Mouse (Mus musculus) neural tube, embryonic 13.5 days (tissue): ENCODE results near the gene Cd47. TPM values are rescaled to one million over a fixed set of nuclear protein-coding genes. Genes with fewer than 3 reads are reported as not detected.
A peak's percentile ranks its signal among the peaks of the same experiment; 100 is the strongest.

Source experiments
- ATAC-seq: fragments of 200-750 bp; cut with Nextera tagmentation; 2 replicates; pipeline ENCODE4 v1.8.0; 2017; ENCODE audit warnings: low read depth, mild to moderate bottlenecking, moderate TSS enrichment, moderate library complexity
- H3K27ac ChIP-seq: fragments of 300-500 bp; sonication (generic); replicated peaks from 2 replicates; pipeline ENCODE4 v1.5.1; 2015; ENCODE audit warnings: moderate library complexity, mild to moderate bottlenecking, inconsistent platforms
- H3K27me3 ChIP-seq: fragments of 300-500 bp; sonication (generic); 2 replicates; pipeline ENCODE4 v1.6.1; 2015; ENCODE audit warnings: mild to moderate bottlenecking, inconsistent platforms
- H3K36me3 ChIP-seq: fragments of 300-500 bp; sonication (generic); 2 replicates; pipeline ENCODE4 v1.6.1; 2015; ENCODE audit warnings: mild to moderate bottlenecking, inconsistent platforms
- H3K4me1 ChIP-seq: fragments of 300-500 bp; sonication (generic); replicated peaks from 2 replicates; pipeline ENCODE4 v1.6.1; 2015; ENCODE audit warnings: inconsistent platforms
- H3K4me2 ChIP-seq: fragments of 300-500 bp; sonication (generic); 2 replicates; pipeline ENCODE4 v1.6.1; 2015; ENCODE audit warnings: inconsistent platforms, mild to moderate bottlenecking, moderate library complexity
- H3K4me3 ChIP-seq: fragments of 300-500 bp; sonication (generic); 2 replicates; pipeline ENCODE4 v1.5.1; 2015; ENCODE audit warnings: mild to moderate bottlenecking, inconsistent platforms
- H3K9ac ChIP-seq: fragments of 300-500 bp; sonication (generic); 2 replicates; pipeline ENCODE4 v1.6.1; 2015; ENCODE audit warnings: moderate library complexity, mild to moderate bottlenecking, inconsistent platforms
- H3K9me3 ChIP-seq: fragments of 300-500 bp; sonication (generic); 2 replicates; pipeline ENCODE4 v1.6.1; 2016; ENCODE audit warnings: inconsistent platforms
- WGBS: fragments of 180-500 bp; shearing (Covaris S2); methylation state at CpG from one replicate; pipeline ENCODE4 v1.1.7; 2015; 5-methylcytosine and 5-hydroxymethylcytosine counted together
- polyA plus RNA-seq: library from polyadenylated mRNA; unstranded; fragments of >200 nt; fragmentation: Nextera tagmentation; extraction: Ambion mirVana; gene quantifications from 2 replicates; pipeline ENCODE4 v1.2.1, GENCODE M21; 2015

Gene Cd47
- polyA plus RNA-seq, 1 experiment from 2014 or later = 106 TPM

GRCm38 (mm10) chr16:49906940-49907339 lies 106.6 kb downstream of the Cd47 start:
- no peak overlapping the region for H3K27ac ChIP-seq
- no peak overlapping the region for H3K4me3 ChIP-seq
- no peak for ATAC-seq
- peaks cover 6% of the 10 kb centered on the region; the same call in 1 of the 2 replicates for H3K36me3 ChIP-seq
- no peaks in the 10 kb centered on the region for H3K27me3 ChIP-seq
- H3K9ac ChIP-seq = no peak overlapping the region
- H3K9me3 ChIP-seq = no peaks in the 10 kb centered on the region
- no peak overlapping the region for H3K4me2 ChIP-seq
- 84% methylated on average over 2 of the region's 2 CpGs for WGBS
- H3K4me1 ChIP-seq = peaks cover 16% of the 10 kb centered on the region

DNA sequence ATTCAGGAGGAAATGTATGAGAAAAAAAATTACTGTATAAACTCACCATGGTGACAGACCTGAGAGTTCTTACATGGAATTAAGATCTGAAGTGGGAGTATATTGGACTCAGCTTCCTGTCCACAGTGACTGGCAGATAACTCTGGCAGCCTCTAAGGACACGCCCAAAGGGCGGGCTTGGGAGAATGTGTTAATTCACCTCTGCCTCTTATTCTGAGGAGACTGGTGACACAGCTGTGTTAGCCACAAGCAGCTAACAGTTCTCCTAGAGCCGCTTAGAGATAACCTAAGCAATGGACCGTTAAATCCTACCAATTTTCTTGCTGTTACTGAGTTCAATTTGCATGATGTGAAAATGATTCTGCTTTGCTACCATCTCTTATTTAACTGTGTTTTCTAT lies 107.0 kb downstream of the Cd47 start:
- ATAC-seq = no peak
- WGBS = 50% methylated on average over 4 of the region's 4 CpGs

GRCm38 (mm10) chr16:49909536-49909935 lies 109.2 kb downstream of the Cd47 start:
- ATAC-seq = no peak
- WGBS = 55% methylated on average over 8 of the region's 8 CpGs

More for the DNA sequence above, 107.0 kb downstream of the Cd47 start:
- H3K27ac ChIP-seq = no peak overlapping the region
- peaks cover 16% of the 10 kb centered on the region for H3K4me1 ChIP-seq
- H3K4me3 ChIP-seq = no peak overlapping the region
- H3K4me2 ChIP-seq = no peak overlapping the region
- no peak overlapping the region for H3K9ac ChIP-seq
- H3K9me3 ChIP-seq = no peaks in the 10 kb centered on the region
- H3K36me3 ChIP-seq = peaks cover 6% of the 10 kb centered on the region; the same call in 1 of the 2 replicates
- H3K27me3 ChIP-seq = no peaks in the 10 kb centered on the region

DNA sequence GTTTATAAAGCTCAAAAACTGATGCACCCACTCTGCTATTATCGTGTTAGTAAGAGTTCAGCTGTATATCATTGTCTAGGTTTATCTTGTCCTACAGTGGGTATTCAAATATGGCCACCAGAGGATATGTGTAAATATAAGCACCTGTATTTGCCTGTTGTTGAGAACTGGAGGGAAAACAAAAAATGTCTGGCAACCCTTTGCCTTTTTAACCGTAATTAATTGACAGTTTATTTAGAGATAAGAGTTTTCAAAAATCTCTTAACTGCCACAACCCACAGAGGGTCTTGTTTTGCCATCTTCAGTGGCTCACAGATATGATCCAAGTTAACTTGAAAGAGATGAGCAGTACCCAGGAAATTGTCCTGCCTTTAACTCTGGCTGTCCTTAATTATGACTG lies 113.8 kb downstream of the Cd47 start:
- ATAC-seq = no peak
- Histone ChIP-seq H3K4me1 (0 out of 2 replicates have a peak, but pooled peaks cover 7% of the 10 kb centered on the region), H3K36me3 (peaks cover 6% of the 10 kb centered on the region; the same call in 1 of the 2 replicates), H3K9ac (no peak overlapping the region), H3K9me3 (no peaks in the 10 kb centered on the region), H3K27ac (no peak overlapping the region), H3K4me3 (no peak overlapping the region), H3K4me2 (no peak overlapping the region), H3K27me3 (no peaks in the 10 kb centered on the region)
- WGBS = 86% methylated on average over 2 of the region's 2 CpGs

More at GRCm38 (mm10) chr16:49909536-49909935, 109.2 kb downstream of the Cd47 start:
- peaks cover 6% of the 10 kb centered on the region; the same call in 1 of the 2 replicates for H3K36me3 ChIP-seq
- no peak overlapping the region for H3K4me2 ChIP-seq
- no peak overlapping the region for H3K27ac ChIP-seq
- H3K4me3 ChIP-seq = no peak overlapping the region
- H3K9ac ChIP-seq = no peak overlapping the region
- peaks cover 19% of the 10 kb centered on the region for H3K4me1 ChIP-seq
- no peaks in the 10 kb centered on the region for H3K27me3 ChIP-seq
- no peaks in the 10 kb centered on the region for H3K9me3 ChIP-seq

- no peak overlapping the region for H3K9ac ChIP-seq
- H3K4me3 ChIP-seq = no peak overlapping the region
- 58% methylated on average over 11 of the region's 11 CpGs for WGBS
- 0 out of 2 replicates have a peak, but pooled peaks cover 3% of the 10 kb centered on the region for H3K4me1 ChIP-seq
- H3K9me3 ChIP-seq = no peaks in the 10 kb centered on the region
- H3K4me2 ChIP-seq = no peak overlapping the region
- H3K27me3 ChIP-seq = no peaks in the 10 kb centered on the region
- 0 out of 2 replicates have a peak, but pooled peaks have one; percentile 37 for ATAC-seq
- peaks cover 6% of the 10 kb centered on the region; the same call in 1 of the 2 replicates for H3K36me3 ChIP-seq
- no peak overlapping the region for H3K27ac ChIP-seq
Observed at GRCm38 (mm10) chr16:49915532-49916476, 115.5 kb downstream of the Cd47 start.

DNA sequence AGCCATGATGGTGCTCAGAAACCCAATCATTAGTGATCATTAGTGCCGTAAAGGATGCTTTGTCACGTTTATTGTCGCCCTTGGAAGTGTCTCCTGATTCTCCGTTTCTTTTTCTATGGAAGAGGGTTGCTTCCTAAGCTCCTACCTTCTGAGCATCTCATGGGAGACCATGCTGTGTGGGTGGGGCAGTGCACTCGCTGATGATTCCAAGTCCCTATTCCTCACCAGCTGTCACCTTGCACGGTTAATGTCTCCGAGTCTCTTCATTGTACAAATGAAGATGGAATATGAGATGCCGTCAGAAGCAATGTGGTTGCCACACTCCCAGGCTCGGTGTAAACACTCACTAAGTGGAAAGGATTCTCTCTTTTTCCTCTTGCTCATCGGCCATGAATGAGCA lies 119.9 kb downstream of the Cd47 start:
- Histone ChIP-seq H3K36me3 (no peaks in the 10 kb centered on the region), H3K4me1 (no peaks in the 10 kb centered on the region; the same call in 1 of the 2 replicates), H3K27ac (no peak overlapping the region), H3K9ac (no peak overlapping the region), H3K27me3 (no peaks in the 10 kb centered on the region), H3K4me2 (no peak overlapping the region), H3K4me3 (no peak overlapping the region), H3K9me3 (no peaks in the 10 kb centered on the region)
- ATAC-seq = no peak
- 54% methylated on average over 10 of the region's 10 CpGs for WGBS

DNA sequence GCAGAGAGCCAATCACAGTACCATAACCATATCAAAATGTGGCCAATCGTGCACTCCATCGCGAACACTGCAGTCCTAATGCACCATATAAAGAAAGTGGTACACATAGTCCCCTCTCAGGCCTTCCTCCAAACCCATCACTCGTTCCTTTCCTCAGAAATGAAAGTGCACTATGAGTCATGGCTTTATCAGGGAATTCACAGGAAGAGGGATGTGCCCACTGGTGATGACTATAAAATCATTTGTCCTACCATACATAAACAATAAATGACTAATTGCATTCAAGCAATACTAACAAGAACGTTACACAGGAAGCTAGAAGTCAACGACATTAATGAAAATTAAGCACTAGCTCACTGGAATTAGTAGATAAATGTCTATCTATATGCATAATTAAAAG lies 121.3 kb downstream of the Cd47 start:
- no peak overlapping the region for H3K27ac ChIP-seq
- no peak overlapping the region for H3K9ac ChIP-seq
- no peak for ATAC-seq
- no peaks in the 10 kb centered on the region for H3K27me3 ChIP-seq
- no peaks in the 10 kb centered on the region; the same call in 1 of the 2 replicates for H3K4me1 ChIP-seq
- H3K9me3 ChIP-seq = no peaks in the 10 kb centered on the region
- WGBS = 84% methylated on average over 6 of the region's 6 CpGs
- no peak overlapping the region for H3K4me2 ChIP-seq
- H3K36me3 ChIP-seq = no peaks in the 10 kb centered on the region
- no peak overlapping the region for H3K4me3 ChIP-seq

DNA sequence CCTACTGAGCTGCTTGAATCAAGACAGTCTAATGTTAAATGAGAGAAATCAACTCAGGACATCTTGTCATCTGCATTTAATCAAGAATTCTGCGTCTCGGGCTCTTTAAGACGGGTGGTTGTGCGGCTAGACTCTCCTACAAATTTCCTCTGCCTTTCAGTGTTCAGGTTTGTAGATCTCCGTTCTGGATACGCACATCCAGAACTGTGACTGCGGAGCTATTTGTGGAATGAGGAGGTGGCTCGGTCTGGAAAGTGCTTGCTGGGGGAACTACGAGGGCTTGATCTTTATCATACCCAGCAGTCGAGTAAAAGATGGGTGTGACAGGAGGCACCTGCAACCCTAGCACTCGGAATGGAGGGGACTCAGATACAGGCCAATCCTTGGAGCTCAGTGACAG lies 121.8 kb downstream of the Cd47 start:
- Histone ChIP-seq H3K4me1 (no peaks in the 10 kb centered on the region; the same call in 1 of the 2 replicates), H3K27ac (no peak overlapping the region), H3K36me3 (no peaks in the 10 kb centered on the region), H3K9ac (no peak overlapping the region), H3K27me3 (no peaks in the 10 kb centered on the region), H3K4me2 (no peak overlapping the region), H3K9me3 (no peaks in the 10 kb centered on the region), H3K4me3 (no peak overlapping the region)
- 86% methylated on average over 11 of the region's 11 CpGs for WGBS
- no peak for ATAC-seq

DNA sequence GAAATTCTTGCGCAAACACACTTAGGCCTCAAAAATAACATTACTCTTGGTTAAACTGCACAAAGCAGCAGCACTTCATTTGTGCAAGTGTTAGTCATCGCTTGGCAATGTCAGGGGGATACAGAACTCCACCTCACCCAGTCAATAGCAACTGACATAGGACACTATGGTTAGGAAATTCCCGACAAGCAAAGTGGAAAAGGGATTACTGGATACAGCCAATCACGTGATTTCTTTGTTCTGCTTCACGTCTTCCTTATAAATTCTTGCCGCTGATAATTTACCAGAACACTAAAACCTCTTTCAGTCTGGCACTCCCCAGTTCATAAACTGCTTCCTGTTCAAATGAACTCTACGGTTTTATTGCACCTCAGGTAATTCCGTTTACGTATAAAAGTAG lies 123.4 kb downstream of the Cd47 start:
- Histone ChIP-seq H3K4me2 (no peak overlapping the region), H3K4me1 (no peaks in the 10 kb centered on the region; the same call in 1 of the 2 replicates), H3K4me3 (no peak overlapping the region), H3K9me3 (no peaks in the 10 kb centered on the region), H3K27me3 (no peaks in the 10 kb centered on the region), H3K9ac (no peak overlapping the region), H3K27ac (peak overlapping the region; percentile 38; the same call in 1 of the 2 replicates), H3K36me3 (no peaks in the 10 kb centered on the region)
- ATAC-seq = 0 out of 2 replicates have a peak, but pooled peaks have one; percentile 22
- WGBS = 43% methylated on average over 9 of the region's 9 CpGs

DNA sequence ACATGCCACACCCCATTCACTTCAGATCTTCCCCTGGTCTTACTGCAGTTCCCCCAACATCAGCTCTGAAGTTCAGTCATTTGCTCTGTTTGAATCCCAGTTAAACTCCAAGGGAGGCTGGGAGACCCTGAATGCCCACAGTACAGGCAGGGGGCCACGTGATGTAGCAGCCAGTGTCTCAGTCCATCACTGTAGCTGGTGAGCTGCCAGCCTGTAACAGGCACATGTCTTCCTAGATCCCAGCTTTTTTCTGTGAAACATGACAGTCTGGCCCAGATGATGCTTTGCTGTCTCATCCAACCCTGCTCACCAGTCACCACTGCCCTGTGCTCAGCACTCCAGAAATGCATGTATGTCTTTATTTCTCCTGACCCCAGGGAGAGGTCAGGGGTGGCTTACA lies 124.6 kb downstream of the Cd47 start:
- H3K4me1 ChIP-seq = no peaks in the 10 kb centered on the region; the same call in 1 of the 2 replicates
- no peak overlapping the region for H3K4me2 ChIP-seq
- H3K4me3 ChIP-seq = no peak overlapping the region
- H3K27me3 ChIP-seq = no peaks in the 10 kb centered on the region
- WGBS = 83% methylated on average over 1 of the region's 1 CpGs
- H3K9ac ChIP-seq = no peak overlapping the region
- ATAC-seq = no peak
- no peaks in the 10 kb centered on the region for H3K36me3 ChIP-seq
- no peak overlapping the region for H3K27ac ChIP-seq
- no peaks in the 10 kb centered on the region for H3K9me3 ChIP-seq

DNA sequence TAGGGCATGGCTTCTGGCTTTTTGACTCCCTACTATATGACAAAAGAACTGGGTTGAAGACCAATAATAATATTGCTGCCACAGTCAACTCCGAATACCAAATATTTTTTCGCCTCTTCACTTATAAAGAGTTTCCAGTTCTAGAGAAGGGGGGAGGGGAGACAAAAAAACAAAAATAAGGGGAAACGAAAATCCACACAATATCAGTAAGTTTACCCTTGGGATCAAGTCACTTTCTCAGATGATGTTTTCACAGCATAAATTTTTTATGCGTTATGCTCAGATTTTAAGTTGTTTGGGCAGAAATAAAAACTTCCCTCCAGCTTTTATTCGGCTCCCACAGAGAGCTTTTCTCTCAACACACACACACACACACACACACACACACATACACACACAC lies 132.9 kb downstream of the Cd47 start:
- Histone ChIP-seq H3K27ac (no peak overlapping the region), H3K4me2 (no peak overlapping the region), H3K4me3 (no peak overlapping the region), H3K9ac (no peak overlapping the region), H3K36me3 (no peaks in the 10 kb centered on the region), H3K27me3 (no peaks in the 10 kb centered on the region), H3K4me1 (no peaks in the 10 kb centered on the region), H3K9me3 (0 out of 2 replicates have a peak, but pooled peaks cover 2% of the 10 kb centered on the region)
- no peak for ATAC-seq
- WGBS = 76% methylated on average over 5 of the region's 5 CpGs

DNA sequence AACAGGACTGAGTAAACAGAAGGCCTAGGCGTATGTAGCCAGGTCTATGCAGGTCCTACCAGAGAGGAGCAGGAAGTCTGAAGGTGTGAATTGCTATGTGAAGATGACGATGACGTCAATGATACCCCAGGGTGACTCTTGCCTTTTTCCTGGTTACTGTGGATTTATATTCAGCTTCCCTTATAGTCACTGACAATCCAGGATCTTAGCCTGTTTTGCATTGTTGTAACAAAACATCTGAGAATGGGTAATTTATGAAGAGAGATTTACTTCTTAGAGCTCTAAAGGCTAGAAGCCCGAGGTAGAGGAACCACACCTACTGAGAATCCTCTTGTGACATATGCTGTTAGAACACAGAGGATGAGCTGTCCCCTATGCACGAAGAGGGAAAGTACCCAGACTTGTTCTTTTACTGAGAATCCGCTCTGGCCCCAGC lies 135.7 kb downstream of the Cd47 start:
- no peaks in the 10 kb centered on the region for H3K4me1 ChIP-seq
- 82% methylated on average over 6 of the region's 6 CpGs for WGBS

More for the DNA sequence above, 135.7 kb downstream of the Cd47 start:
- Histone ChIP-seq H3K9me3 (no peaks in the 10 kb centered on the region), H3K36me3 (no peaks in the 10 kb centered on the region), H3K27ac (no peak overlapping the region), H3K4me2 (no peak overlapping the region), H3K27me3 (no peaks in the 10 kb centered on the region), H3K4me3 (no peak overlapping the region), H3K9ac (no peak overlapping the region)
- ATAC-seq = no peak
